Mouse (Mus musculus): ENCODE measurements around the gene Smim5. TPM values are rescaled to one million over a fixed set of nuclear protein-coding genes. Genes with fewer than 3 reads are reported as not detected.

Smim5 gene
- 0.99 TPM for polyA plus RNA-seq (2017; shearing (Covaris generic))

DNA sequence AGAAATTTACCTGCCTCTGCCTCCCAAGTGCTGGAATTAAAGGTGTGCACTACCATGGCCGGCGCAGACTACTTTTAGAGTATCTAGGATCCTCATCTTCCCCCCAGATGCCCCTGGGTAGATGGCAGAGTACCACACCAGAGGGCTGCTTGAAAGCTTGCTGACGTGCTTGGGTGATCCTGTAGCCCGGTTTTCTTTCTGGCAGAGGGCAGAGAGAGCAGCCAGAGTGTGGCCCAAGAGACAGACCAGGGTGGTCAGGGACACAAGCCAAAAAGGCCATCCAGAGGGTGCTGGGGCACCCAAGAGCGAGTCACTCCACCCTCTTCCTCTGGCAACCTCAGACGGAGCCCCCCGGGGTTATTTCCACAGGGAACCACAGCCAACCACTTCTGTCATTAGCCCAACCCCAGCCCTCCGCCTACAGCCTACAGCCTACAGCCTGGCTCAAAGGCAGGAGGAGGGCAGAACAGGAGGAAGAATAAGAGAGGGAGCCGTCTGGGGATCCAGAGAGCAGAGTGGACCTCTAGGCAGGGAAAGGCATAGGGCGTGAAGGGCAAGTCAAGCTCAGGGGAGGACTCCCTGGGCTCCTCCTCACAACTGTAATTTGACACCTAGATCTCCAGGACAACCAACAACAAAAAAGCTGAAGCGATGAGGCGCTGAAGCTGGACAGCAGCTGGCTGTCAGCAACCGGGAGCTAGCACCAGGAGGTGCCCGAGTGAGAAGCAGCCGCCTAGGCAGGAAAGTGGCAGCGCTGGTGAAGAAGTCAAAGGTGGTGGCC lies at the start of gene Smim5:
TSS of gene Smim5 (plus strand) at position 481 of the 781 bp plus-strand sequence.

DNA sequence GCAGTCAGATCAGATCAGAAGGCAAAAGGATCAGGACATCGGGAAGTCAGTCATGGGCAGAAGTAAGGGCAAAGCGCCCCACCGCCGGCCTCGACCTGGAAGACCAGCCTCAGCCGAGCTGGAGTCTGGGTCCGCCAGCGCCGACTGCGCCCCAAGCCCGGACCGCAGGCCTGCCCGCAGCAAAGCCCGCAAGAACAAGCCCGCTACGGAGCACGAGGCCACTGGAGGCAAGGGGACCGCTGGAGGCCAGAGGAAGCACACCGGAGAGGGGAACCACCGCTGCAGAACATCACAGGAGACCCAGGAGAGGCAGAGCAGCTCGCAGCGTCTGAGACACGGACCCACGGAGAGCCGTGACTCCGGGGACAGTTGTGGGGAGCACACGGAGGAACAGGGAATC lies 41.4 kb upstream of the Smim5 start, which contains the start of gene Myo15b:
TSS of gene Myo15b (plus strand) at position 53 of the 400 bp plus-strand sequence.

DNA sequence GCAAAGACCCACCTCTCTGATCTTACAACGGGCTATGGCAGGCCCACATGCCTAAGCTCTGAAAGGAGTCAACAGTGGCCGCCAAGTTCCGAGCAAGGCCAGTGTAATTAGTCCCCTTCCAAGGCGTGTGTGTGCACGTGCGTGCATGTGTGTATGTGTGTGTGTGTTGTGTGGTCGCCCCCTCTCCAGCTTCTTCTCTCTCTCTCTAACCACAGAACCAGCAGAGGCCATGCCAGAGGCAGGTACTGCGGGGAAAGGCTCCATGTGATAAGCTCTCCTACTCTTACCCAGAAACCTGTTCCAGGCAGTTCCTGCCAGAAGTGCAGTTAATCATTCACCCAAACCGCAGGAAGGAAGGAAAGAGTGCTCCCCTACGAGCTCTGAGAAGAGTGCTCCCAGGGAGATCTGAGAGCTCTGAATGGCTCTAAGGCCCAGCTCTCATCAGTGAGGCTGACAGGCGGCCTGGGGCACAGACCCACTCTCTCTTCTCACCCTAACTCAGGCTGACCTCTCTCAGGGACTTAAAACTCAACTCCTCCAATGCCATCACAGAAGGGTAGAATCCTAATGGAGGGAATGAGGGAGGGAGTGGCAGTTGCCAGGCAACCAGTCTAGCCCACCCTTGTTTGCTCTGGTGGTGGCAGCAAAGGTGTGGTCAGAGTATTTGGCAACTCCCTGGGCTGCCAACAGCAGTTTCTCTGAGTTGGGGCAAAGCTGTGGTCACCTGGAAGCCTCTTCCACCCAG lies 12.0 kb downstream of the Smim5 start, which contains the start of gene Smim6:
TSS of gene Smim6 (plus strand) at position 386 of the 745 bp plus-strand sequence.

DNA sequence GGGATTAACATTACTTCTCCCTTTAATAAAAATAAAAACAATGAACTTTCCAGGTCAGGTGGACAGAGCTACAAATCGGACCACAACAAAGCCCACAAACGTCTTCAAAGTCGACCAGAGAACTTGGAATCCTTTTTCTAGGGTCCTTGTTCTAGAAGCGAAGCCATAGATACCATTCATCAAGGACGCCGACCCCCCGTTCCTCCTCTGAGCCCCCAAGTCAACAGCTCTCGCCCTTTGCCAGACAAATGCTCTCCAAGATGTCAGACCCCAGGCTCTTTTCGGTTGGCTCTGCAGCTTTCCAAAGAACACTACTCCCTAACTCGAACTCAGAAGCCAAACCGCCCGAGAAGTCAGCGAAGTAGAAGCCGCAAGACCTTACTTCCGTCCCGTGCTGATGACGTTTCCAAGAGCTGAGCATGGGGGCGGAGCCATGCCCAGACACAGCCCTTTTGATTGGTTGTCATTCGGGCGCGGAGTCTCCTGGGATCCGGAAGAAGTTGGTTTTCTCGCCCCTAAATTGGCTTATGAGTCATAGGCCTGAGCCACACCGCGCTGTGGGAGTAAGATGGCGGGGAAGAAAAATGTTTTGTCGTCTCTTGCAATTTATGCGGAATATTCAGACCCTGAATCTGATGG lies 33.5 kb downstream of the Smim5 start, which contains the start of the genes Sap30bp and Recql5:
TSS of gene Sap30bp (plus strand) at position 175 of the 639 bp plus-strand sequence.
TSS of gene Recql5 (minus strand) at position 370 of the 639 bp plus-strand sequence.

Other genes starting within 250 kb of the Smim5 start
- 258 TPM for gene Grb2, start 191.4 kb upstream of the Smim5 start, polyA plus RNA-seq (2017; shearing (Covaris generic))
- 16.2 TPM for gene Tmem94, start 134.5 kb upstream of the Smim5 start, polyA plus RNA-seq (2017; shearing (Covaris generic))
- 1.2 TPM for gene Caskin2, start 86.3 kb upstream of the Smim5 start, polyA plus RNA-seq (2017; shearing (Covaris generic))
- gene Tsen54, start 85.2 kb upstream of the Smim5 start, polyA plus RNA-seq (2017; shearing (Covaris generic)) = 29.4 TPM
- 29.6 TPM for gene Llgl2, start 75.9 kb upstream of the Smim5 start, polyA plus RNA-seq (2017; shearing (Covaris generic))
- gene Myo15b, start 41.6 kb upstream of the Smim5 start, polyA plus RNA-seq (2017; shearing (Covaris generic)) = 1.2 TPM
- gene Smim6, start 12.1 kb downstream of the Smim5 start, polyA plus RNA-seq (2017; shearing (Covaris generic)) = 0.93 TPM
- gene Sap30bp, start 33.3 kb downstream of the Smim5 start, polyA plus RNA-seq (2017; shearing (Covaris generic)) = 35.5 TPM
- gene Recql5, start 33.5 kb downstream of the Smim5 start, polyA plus RNA-seq (2017; shearing (Covaris generic)) = 10.7 TPM
- 0.16 TPM for gene Itgb4, start 74.7 kb downstream of the Smim5 start, polyA plus RNA-seq (2017; shearing (Covaris generic))
- 14.0 TPM for gene Galk1, start 112.8 kb downstream of the Smim5 start, polyA plus RNA-seq (2017; shearing (Covaris generic))
- 2,017 TPM for gene H3f3b, start 128.0 kb downstream of the Smim5 start, polyA plus RNA-seq (2017; shearing (Covaris generic))
- 34.0 TPM for gene Unk, start 130.4 kb downstream of the Smim5 start, polyA plus RNA-seq (2017; shearing (Covaris generic))
- 80.1 TPM for gene Unc13d, start 178.0 kb downstream of the Smim5 start, polyA plus RNA-seq (2017; shearing (Covaris generic))
- 295 TPM for gene Wbp2, start 187.0 kb downstream of the Smim5 start, polyA plus RNA-seq (2017; shearing (Covaris generic))
- gene Trim47, start 227.2 kb downstream of the Smim5 start, polyA plus RNA-seq (2017; shearing (Covaris generic)) = not detected
- 10.7 TPM for gene Trim65, start 231.2 kb downstream of the Smim5 start, polyA plus RNA-seq (2017; shearing (Covaris generic))
- gene Mrpl38, start 238.9 kb downstream of the Smim5 start, polyA plus RNA-seq (2017; shearing (Covaris generic)) = 73.6 TPM